Mouse (Mus musculus): ENCODE measurements around the gene Scrt2. TPM values are rescaled to one million over a fixed set of nuclear protein-coding genes. Genes with fewer than 3 reads are reported as not detected.

Gene Scrt2
- polyA plus RNA-seq, 1 experiment from 2014 or later = 1.9 TPM

DNA sequence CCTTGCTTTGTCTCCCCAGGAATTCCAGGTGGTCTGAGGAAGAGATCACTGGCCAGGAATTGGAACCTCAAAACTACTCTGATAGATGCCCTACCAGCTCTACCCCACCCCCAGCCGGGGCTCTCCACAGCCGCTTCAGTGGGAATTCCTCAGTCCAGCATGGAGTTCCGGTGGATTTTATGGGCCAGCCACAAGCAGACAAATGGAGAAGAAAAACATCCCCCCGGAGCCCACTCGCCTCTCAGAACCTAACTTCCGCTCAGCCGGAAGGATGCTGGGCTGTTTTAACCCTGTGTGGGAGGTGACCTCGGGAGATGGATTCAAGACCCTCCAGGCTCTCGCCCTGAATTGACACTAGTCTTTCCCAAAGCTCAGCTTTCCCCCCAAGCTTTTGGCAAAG lies 50.7 kb downstream of the Scrt2 start:
- H3K4me1 ChIP-seq (ENCODE audit: control insufficient read depth, insufficient read depth, low read length) = no peaks in the 10 kb centered on the region
- H3K27ac ChIP-seq (replicated peaks; ENCODE audit: low read depth, low read length) = no peak overlapping the region
- no peaks in the 10 kb centered on the region for H3K9me3 ChIP-seq (replicated peaks; ENCODE audit: control insufficient read depth, low read length)
- H3K9ac ChIP-seq (replicated peaks; ENCODE audit: low read length) = no peak overlapping the region
- H3K4me2 ChIP-seq (ENCODE audit: low read depth, low read length) = no peak overlapping the region
- H3K4me3 ChIP-seq (ENCODE audit: low read depth, low read length) = no peak overlapping the region
- ATAC-seq (replicated peaks; ENCODE audit: insufficient number of reproducible peaks, low FRiP score, low TSS enrichment, low read depth) (no peak), DNase-seq (ENCODE audit: low spot score) (no peak)
- no peaks in the 10 kb centered on the region for H3K27me3 ChIP-seq (ENCODE audit: control insufficient read depth, insufficient read depth, low read length)
- WGBS = 46% methylated on average over 9 of the region's 9 CpGs
- no peaks in the 10 kb centered on the region for H3K36me3 ChIP-seq (replicated peaks; ENCODE audit: control insufficient read depth, insufficient read depth, low read depth, low read length)

DNA sequence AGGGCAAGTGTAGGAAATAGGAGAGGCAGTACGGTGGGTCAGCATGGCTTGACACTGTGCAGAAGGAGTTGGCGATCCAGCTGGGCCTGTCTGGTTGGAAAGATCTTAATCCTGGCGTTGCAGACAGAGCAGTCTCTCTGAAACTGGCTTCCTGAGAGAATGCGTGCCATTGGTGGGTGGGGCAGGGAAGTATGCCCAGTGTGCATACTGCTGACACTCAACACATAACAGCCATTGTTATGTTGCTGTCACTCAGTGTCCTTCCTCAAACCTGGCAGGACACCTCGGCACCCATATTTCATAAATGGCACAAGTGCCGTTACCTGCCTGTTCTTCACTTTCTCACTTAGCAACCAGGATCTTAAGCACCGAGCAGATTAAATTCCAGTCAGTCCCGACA lies 51.4 kb downstream of the Scrt2 start:
- H3K9me3 ChIP-seq (replicated peaks; ENCODE audit: control insufficient read depth, low read length) = no peaks in the 10 kb centered on the region
- ATAC-seq (replicated peaks; ENCODE audit: insufficient number of reproducible peaks, low FRiP score, low TSS enrichment, low read depth) (no peak), DNase-seq (ENCODE audit: low spot score) (no peak)
- WGBS = 69% methylated on average over 8 of the region's 8 CpGs
- no peak overlapping the region for H3K4me3 ChIP-seq (ENCODE audit: low read depth, low read length)
- no peaks in the 10 kb centered on the region for H3K4me1 ChIP-seq (ENCODE audit: control insufficient read depth, insufficient read depth, low read length)
- H3K36me3 ChIP-seq (replicated peaks; ENCODE audit: control insufficient read depth, insufficient read depth, low read depth, low read length) = no peaks in the 10 kb centered on the region
- no peaks in the 10 kb centered on the region for H3K27me3 ChIP-seq (ENCODE audit: control insufficient read depth, insufficient read depth, low read length)
- H3K4me2 ChIP-seq (ENCODE audit: low read depth, low read length) = no peak overlapping the region
- no peak overlapping the region for H3K9ac ChIP-seq (replicated peaks; ENCODE audit: low read length)
- no peak overlapping the region for H3K27ac ChIP-seq (replicated peaks; ENCODE audit: low read depth, low read length)

DNA sequence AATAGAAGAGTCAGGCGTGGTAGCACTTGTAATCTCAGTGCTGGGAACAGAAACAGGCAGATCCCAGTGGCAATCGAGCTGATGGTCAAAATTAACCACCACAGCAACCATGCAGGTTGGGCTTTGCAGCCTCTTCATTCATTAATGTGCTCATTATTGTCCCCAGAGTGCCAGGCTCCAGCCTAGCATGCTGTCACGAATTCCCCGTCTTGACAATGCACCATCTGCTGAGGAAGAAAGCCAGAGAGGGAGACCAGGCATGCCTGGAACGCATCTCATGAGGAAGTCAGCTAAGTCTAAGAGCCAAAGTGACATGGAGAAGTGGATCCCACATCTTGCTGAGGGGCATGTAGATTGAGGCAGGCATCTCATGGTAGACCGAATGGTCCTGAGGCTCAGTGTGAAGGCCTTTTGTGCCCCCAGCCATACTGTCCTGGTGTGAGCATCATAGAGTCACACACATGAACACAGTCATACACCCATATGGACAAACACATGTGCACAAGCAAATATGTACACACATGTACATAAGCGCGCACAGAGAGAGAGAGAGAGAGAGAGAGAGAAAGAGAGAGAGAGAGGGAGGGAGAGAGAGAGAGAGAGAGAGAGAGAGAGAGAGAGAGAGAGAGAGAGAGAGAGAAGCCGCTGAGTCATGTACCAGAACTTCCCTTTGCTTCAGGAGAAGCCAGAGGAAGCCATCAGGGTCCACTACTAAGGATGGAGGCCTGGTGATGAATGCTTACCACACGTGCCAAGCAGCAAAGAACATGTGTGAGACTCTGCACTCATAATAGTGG lies 58.1 kb downstream of the Scrt2 start:
- 74% methylated on average over 10 of the region's 10 CpGs for WGBS
- no peak for DNase-seq (ENCODE audit: low spot score)

DNA sequence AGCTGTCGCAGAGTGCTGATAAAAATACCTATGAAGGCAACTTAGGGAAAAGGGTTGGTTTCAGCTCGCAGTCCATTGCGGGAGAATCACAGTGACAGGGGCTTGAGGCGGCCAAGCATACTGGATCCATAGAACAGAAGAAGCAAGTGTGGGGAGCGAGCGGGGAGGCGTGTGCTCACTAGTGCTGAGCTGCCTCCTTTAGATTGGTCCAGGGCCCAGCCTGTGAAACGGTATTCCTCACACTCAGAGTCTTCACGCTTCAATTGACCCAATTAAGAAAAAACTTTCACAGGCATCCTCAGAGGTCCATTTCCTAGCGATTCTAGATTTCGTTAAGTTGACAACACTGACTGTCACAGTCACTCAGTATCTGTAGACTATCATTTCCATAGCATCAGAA lies 59.6 kb downstream of the Scrt2 start:
- no peaks in the 10 kb centered on the region for H3K36me3 ChIP-seq (replicated peaks; ENCODE audit: control insufficient read depth, insufficient read depth, low read depth, low read length)
- no peak overlapping the region for H3K27ac ChIP-seq (replicated peaks; ENCODE audit: low read depth, low read length)
- DNase-seq (ENCODE audit: low spot score) (peak; percentile 32), ATAC-seq (replicated peaks; ENCODE audit: insufficient number of reproducible peaks, low FRiP score, low TSS enrichment, low read depth) (no peak)
- H3K9me3 ChIP-seq (replicated peaks; ENCODE audit: control insufficient read depth, low read length) = no peaks in the 10 kb centered on the region
- WGBS = 37% methylated on average over 11 of the region's 11 CpGs
- H3K4me3 ChIP-seq (ENCODE audit: low read depth, low read length) = no peak overlapping the region
- no peak overlapping the region for H3K4me2 ChIP-seq (ENCODE audit: low read depth, low read length)
- H3K9ac ChIP-seq (replicated peaks; ENCODE audit: low read length) = no peak overlapping the region
- H3K27me3 ChIP-seq (ENCODE audit: control insufficient read depth, insufficient read depth, low read length) = peaks cover 21% of the 10 kb centered on the region
- peaks cover 2% of the 10 kb centered on the region for H3K4me1 ChIP-seq (ENCODE audit: control insufficient read depth, insufficient read depth, low read length)

More for the DNA sequence above, 58.1 kb downstream of the Scrt2 start:
- ATAC-seq (replicated peaks; ENCODE audit: insufficient number of reproducible peaks, low FRiP score, low TSS enrichment, low read depth) = no peak
- Histone ChIP-seq H3K9ac (replicated peaks; ENCODE audit: low read length) (no peak overlapping the region), H3K4me2 (ENCODE audit: low read depth, low read length) (no peak overlapping the region), H3K27ac (replicated peaks; ENCODE audit: low read depth, low read length) (no peak overlapping the region), H3K4me1 (ENCODE audit: control insufficient read depth, insufficient read depth, low read length) (peaks cover 2% of the 10 kb centered on the region), H3K4me3 (ENCODE audit: low read depth, low read length) (no peak overlapping the region), H3K36me3 (replicated peaks; ENCODE audit: control insufficient read depth, insufficient read depth, low read depth, low read length) (no peaks in the 10 kb centered on the region), H3K27me3 (ENCODE audit: control insufficient read depth, insufficient read depth, low read length) (peaks cover 12% of the 10 kb centered on the region), H3K9me3 (replicated peaks; ENCODE audit: control insufficient read depth, low read length) (no peaks in the 10 kb centered on the region)

DNA sequence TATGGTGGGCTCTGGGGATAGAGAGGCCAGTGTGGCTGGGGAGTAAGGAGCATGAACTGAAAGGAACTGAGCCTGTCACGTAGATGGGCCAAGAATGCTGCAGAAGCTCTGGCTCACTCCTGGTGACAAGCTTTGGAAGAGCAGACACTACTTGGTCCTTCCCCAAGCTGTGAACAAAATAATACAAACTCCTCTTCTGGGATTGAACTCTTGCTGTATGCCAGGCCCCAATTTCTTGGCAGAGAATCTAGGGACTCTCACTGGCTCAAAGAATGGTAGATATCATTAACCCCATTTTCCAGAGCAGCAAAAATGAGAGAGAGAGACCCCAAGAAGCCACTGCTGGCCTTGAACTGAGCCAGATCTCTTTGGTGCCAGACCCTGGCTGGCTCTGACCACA lies 60.2 kb downstream of the Scrt2 start:
- Histone ChIP-seq H3K4me2 (ENCODE audit: low read depth, low read length) (peak overlapping the region; percentile 7; the same call in 1 of the 2 replicates), H3K9ac (replicated peaks; ENCODE audit: low read length) (no peak overlapping the region), H3K27me3 (ENCODE audit: control insufficient read depth, insufficient read depth, low read length) (peaks cover 21% of the 10 kb centered on the region), H3K36me3 (replicated peaks; ENCODE audit: control insufficient read depth, insufficient read depth, low read depth, low read length) (no peaks in the 10 kb centered on the region), H3K9me3 (replicated peaks; ENCODE audit: control insufficient read depth, low read length) (no peaks in the 10 kb centered on the region), H3K4me1 (ENCODE audit: control insufficient read depth, insufficient read depth, low read length) (peaks cover 2% of the 10 kb centered on the region), H3K27ac (replicated peaks; ENCODE audit: low read depth, low read length) (no peak overlapping the region), H3K4me3 (ENCODE audit: low read depth, low read length) (no peak overlapping the region)
- WGBS = 37% methylated on average over 1 of the region's 1 CpGs
- no peak for DNase-seq (ENCODE audit: low spot score)
- ATAC-seq (replicated peaks; ENCODE audit: insufficient number of reproducible peaks, low FRiP score, low TSS enrichment, low read depth) = no peak

GRCm38 (mm10) chr2:152142046-152142445 lies 60.7 kb downstream of the Scrt2 start:
- ATAC-seq (replicated peaks; ENCODE audit: insufficient number of reproducible peaks, low FRiP score, low TSS enrichment, low read depth) (peak; percentile 46; the same call in 1 of the 2 replicates), DNase-seq (ENCODE audit: low spot score) (peak; percentile 73)
- H3K9me3 ChIP-seq (replicated peaks; ENCODE audit: control insufficient read depth, low read length) = no peaks in the 10 kb centered on the region
- peaks cover 21% of the 10 kb centered on the region for H3K27me3 ChIP-seq (ENCODE audit: control insufficient read depth, insufficient read depth, low read length)
- peak overlapping the region; percentile 30; the same call in 1 of the 2 replicates for H3K9ac ChIP-seq (replicated peaks; ENCODE audit: low read length)
- peak overlapping the region; percentile 93 for H3K4me2 ChIP-seq (ENCODE audit: low read depth, low read length)
- no peak overlapping the region for H3K27ac ChIP-seq (replicated peaks; ENCODE audit: low read depth, low read length)
- H3K4me1 ChIP-seq (ENCODE audit: control insufficient read depth, insufficient read depth, low read length) = peaks cover 2% of the 10 kb centered on the region
- 0% methylated on average over 13 of the region's 13 CpGs for WGBS
- H3K4me3 ChIP-seq (ENCODE audit: low read depth, low read length) = peak overlapping the region; percentile 26
- no peaks in the 10 kb centered on the region for H3K36me3 ChIP-seq (replicated peaks; ENCODE audit: control insufficient read depth, insufficient read depth, low read depth, low read length)

DNA sequence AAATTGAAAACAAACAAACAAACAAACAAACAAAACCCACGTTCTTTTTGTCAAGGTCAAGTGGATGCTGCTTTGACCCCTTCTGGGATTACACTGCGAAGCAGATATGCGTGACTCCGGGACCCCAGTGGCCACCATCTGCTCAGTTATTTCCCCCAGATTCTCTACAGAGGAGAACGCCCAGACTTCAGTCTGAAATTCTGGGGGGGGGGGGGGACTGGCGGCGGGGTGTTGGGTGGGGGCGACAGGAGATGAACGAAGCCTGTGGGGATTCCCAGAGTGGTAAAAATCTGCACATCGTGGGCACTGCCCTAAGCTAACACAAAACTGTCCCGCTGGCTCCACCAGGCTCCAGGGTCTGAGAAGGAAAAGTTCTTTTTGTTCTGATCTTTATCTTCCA lies 61.2 kb downstream of the Scrt2 start:
- H3K9ac ChIP-seq (replicated peaks; ENCODE audit: low read length) = no peak overlapping the region
- H3K4me1 ChIP-seq (ENCODE audit: control insufficient read depth, insufficient read depth, low read length) = peaks cover 2% of the 10 kb centered on the region
- no peak overlapping the region for H3K27ac ChIP-seq (replicated peaks; ENCODE audit: low read depth, low read length)
- H3K9me3 ChIP-seq (replicated peaks; ENCODE audit: control insufficient read depth, low read length) = no peaks in the 10 kb centered on the region
- H3K4me2 ChIP-seq (ENCODE audit: low read depth, low read length) = peak overlapping the region; percentile 93
- no peak for ATAC-seq (replicated peaks; ENCODE audit: insufficient number of reproducible peaks, low FRiP score, low TSS enrichment, low read depth)
- 2% methylated on average over 11 of the region's 11 CpGs for WGBS
- no peak for DNase-seq (ENCODE audit: low spot score)
- H3K4me3 ChIP-seq (ENCODE audit: low read depth, low read length) = no peak overlapping the region
- peaks cover 21% of the 10 kb centered on the region for H3K27me3 ChIP-seq (ENCODE audit: control insufficient read depth, insufficient read depth, low read length)
- H3K36me3 ChIP-seq (replicated peaks; ENCODE audit: control insufficient read depth, insufficient read depth, low read depth, low read length) = no peaks in the 10 kb centered on the region

DNA sequence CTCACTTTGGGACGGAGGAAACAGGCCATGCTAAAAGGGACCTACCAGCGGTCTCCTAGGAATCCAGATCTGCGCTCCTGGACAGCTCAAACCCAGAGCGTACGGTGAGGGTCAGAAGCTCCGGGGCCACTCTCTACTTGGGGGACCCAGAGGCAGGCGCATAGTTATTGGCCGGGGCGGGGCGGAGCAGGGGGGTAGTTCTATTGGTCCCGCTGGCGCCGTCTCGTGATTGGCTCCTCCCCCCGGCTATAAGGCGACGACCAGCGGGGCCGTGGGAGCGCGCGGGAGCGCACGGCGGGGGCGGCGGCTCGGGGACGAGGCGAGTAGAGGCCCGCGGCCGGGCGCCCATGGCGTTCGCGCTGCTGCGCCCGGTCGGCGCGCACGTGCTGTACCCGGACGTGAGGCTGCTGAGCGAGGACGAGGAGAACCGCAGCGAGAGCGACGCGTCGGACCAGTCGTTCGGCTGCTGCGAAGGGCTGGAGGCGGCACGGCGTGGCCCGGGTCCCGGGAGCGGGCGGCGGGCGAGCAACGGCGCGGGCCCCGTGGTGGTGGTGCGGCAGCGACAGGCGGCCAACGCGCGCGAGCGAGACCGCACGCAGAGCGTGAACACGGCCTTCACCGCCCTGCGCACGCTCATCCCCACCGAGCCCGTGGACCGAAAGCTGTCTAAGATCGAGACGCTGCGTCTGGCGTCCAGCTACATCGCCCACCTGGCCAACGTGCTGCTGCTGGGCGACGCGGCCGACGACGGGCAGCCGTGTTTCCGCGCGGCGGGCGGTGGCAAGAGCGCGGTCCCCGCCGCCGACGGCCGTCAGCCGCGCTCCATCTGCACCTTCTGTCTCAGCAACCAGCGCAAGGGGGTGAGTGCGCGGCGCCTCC lies 62.2 kb downstream of the Scrt2 start, which contains the start of gene Tcf15:
Gene Tcf15, plus strand, starts transcription at position 283 of the 879 bp plus-strand sequence.
- Histone ChIP-seq H3K27ac (replicated peaks; ENCODE audit: low read depth, low read length) (no peak within 1 kb of the TSS), H3K4me3 (ENCODE audit: low read depth, low read length) (peak within 1 kb of the TSS; percentile 49), H3K4me1 (ENCODE audit: control insufficient read depth, insufficient read depth, low read length) (peaks cover 2% of the 10 kb centered on the region), H3K9me3 (replicated peaks; ENCODE audit: control insufficient read depth, low read length) (no peaks in the 10 kb centered on the region), H3K4me2 (ENCODE audit: low read depth, low read length) (peak within 1 kb of the TSS; percentile 93), H3K9ac (replicated peaks; ENCODE audit: low read length) (peak within 1 kb of the TSS; percentile 32), H3K27me3 (ENCODE audit: control insufficient read depth, insufficient read depth, low read length) (peaks cover 21% of the 10 kb centered on the region), H3K36me3 (replicated peaks; ENCODE audit: control insufficient read depth, insufficient read depth, low read depth, low read length) (no peaks in the 10 kb centered on the region)
- WGBS = under 1% methylated on average over 101 of the region's 118 CpGs
- DNase-seq (ENCODE audit: low spot score) = peak; percentile 79
- ATAC-seq (replicated peaks; ENCODE audit: insufficient number of reproducible peaks, low FRiP score, low TSS enrichment, low read depth) = peak; percentile 80

Data from embryonic facial prominence, embryonic 11.5 days (tissue).